Mouse (Mus musculus) Muller cell, postnatal 12 days (primary cell): ENCODE measurements around the gene Snupn.

ENCODE experiments used
- DNase-seq: peaks from one replicate; pipeline ENCODE4 v3.0.0-alpha.2; 2015; ENCODE audit errors: inconsistent ontology term

The Snupn gene

GRCm38 (mm10) chr9:57003011-57003410, 52.3 kb downstream of the Snupn start:
- no peak for DNase-seq

GRCm38 (mm10) chr9:57012393-57012792, 61.7 kb downstream of the Snupn start:
- DNase-seq: no peak

GRCm38 (mm10) chr9:57012895-57013294, 62.2 kb downstream of the Snupn start:
- no peak for DNase-seq

- DNase-seq: no peak
Measured at GRCm38 (mm10) chr9:57013756-57014155, 63.1 kb downstream of the Snupn start.

- DNase-seq: peak; percentile 20
Measured at GRCm38 (mm10) chr9:57014766-57015165, 64.1 kb downstream of the Snupn start.

- peak; percentile 10 for DNase-seq
Measured at GRCm38 (mm10) chr9:57017631-57018030, 67.0 kb downstream of the Snupn start.

GRCm38 (mm10) chr9:57031756-57032155, 81.1 kb downstream of the Snupn start:
- DNase-seq: no peak
